Mouse (Mus musculus) testis, adult 2 months (tissue): Measurements from ENCODE around the gene B4galnt4.

Source experiments
- CTCF ChIP-seq: fragments of 200-500 bp; IDR thresholded peaks from 2 replicates; pipeline ENCODE4 v1.5.1; 2012; ENCODE audit warnings: low read depth, mild to moderate bottlenecking, inconsistent platforms, low read length, moderate library complexity; ENCODE audit not compliant: control insufficient read depth, insufficient read depth, insufficient replicate concordance
- POLR2A ChIP-seq: fragments of 200-500 bp; IDR thresholded peaks from 2 replicates; pipeline ENCODE4 v1.6.1; 2012; ENCODE audit warnings: low read depth, mild to moderate bottlenecking, inconsistent platforms, low read length, moderate library complexity; ENCODE audit not compliant: control insufficient read depth

- no peak for TF ChIP-seq POLR2A
- no peak for TF ChIP-seq CTCF
Observed at GRCm38 (mm10) chr7:141052016-141052415, 8.9 kb upstream of the B4galnt4 start.
